Mouse (Mus musculus) c-Kit-positive CD71-negative TER-119-negative erythroid progenitor cells, embryonic 14.5 days (primary cell): Measurements from ENCODE around the gene Bag6.
"Not testable (repeated sequence)": the region's sequence is repeated elsewhere in the genome, so short reads cannot be mapped to it uniquely, and the experiment has no call there.

Experiments used
- DNase-seq: peaks from one replicate; pipeline ENCODE4 v3.0.0-alpha.2; 2013; ENCODE audit warnings: low read depth

Gene Bag6

GRCm38 (mm10) chr17:35111774-35112173 is 23.2 kb upstream of the Bag6 start:
- DNase-seq: no peak

GRCm38 (mm10) chr17:35115046-35116019 is 19.6 kb upstream of the Bag6 start, which contains the start of gene Ly6g5b:
Gene Ly6g5b, minus strand, starts transcription at chr17:35115428.
- DNase-seq: no peak

GRCm38 (mm10) chr17:35120745-35121142 is 14.2 kb upstream of the Bag6 start:
- DNase-seq: no peak

- DNase-seq: peak; percentile 98
These were observed 13.7 kb upstream of the Bag6 start, which contains the start of gene Gpank1 for GRCm38 (mm10) chr17:35121143-35121799. Gene Gpank1, plus strand, starts transcription at chr17:35121455.

- peak; percentile 55 for DNase-seq
These were observed 13.1 kb upstream of the Bag6 start, which contains the start of gene Csnk2b for GRCm38 (mm10) chr17:35121871-35122303. Gene Csnk2b, minus strand, starts transcription at chr17:35122053.

- DNase-seq: not testable (repeated sequence)
These were observed 11.7 kb upstream of the Bag6 start for GRCm38 (mm10) chr17:35123287-35123686.

GRCm38 (mm10) chr17:35124261-35124896 is 10.6 kb upstream of the Bag6 start:
- DNase-seq: not testable (repeated sequence)

DNA sequence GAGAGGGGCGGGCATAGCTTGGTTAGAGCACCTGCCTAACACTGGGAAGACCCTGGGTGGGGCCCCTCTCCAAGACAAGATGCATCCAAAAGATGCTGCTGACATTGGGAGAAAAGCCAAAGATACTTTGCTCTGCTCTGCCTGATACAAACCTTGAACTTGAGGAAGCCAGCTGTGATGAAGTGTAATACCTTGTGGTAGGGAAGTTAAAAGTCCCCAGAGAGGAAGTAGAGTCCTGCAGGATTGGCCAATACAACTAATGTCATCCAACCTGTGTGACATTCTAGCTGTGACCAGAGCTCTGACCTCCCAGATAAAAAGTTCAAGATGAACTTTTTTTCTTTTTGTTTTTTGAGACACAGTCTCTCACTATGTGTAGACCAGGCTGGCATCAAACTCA is 9.9 kb upstream of the Bag6 start:
- no peak for DNase-seq

GRCm38 (mm10) chr17:35125578-35125977 is 9.4 kb upstream of the Bag6 start:
- DNase-seq: no peak

- DNase-seq: peak; percentile 56
These were observed 8.8 kb upstream of the Bag6 start, which contains the start of gene D17H6S53E for GRCm38 (mm10) chr17:35126206-35126611. Gene D17H6S53E, plus strand, starts transcription at chr17:35126373.

- DNase-seq: no peak
These were observed 8.0 kb upstream of the Bag6 start for GRCm38 (mm10) chr17:35127017-35127416.

GRCm38 (mm10) chr17:35128996-35129395 is 6.0 kb upstream of the Bag6 start:
- DNase-seq: no peak

- DNase-seq: no peak
These were observed 3.9 kb upstream of the Bag6 start for GRCm38 (mm10) chr17:35131038-35131437.

- DNase-seq: no peak
These were observed 3.3 kb upstream of the Bag6 start, which contains the start of gene Apom for GRCm38 (mm10) chr17:35131500-35132173. Gene Apom, minus strand, starts transcription at chr17:35132050.

GRCm38 (mm10) chr17:35132174-35132560 is 2.8 kb upstream of the Bag6 start:
- DNase-seq: no peak

DNA sequence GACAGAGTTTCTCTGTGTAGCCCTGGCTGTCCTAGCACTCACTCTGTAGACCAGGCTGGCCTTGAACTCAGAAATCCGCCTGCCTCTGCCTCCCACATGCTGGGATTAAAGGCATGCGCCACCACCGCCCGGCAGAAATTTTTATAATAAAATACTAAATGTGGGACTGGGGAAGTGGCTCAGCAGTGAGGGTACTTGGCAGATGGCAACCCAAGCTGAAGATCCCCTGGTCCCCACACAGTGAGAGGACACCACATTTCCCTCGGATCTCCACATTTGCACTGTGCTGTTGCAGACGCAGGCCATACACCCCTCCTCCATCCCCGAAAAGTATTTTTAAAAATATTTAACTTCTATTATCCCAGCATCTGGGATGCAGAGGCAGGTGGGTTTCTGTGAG is 1.5 kb upstream of the Bag6 start:
- no peak for DNase-seq

DNA sequence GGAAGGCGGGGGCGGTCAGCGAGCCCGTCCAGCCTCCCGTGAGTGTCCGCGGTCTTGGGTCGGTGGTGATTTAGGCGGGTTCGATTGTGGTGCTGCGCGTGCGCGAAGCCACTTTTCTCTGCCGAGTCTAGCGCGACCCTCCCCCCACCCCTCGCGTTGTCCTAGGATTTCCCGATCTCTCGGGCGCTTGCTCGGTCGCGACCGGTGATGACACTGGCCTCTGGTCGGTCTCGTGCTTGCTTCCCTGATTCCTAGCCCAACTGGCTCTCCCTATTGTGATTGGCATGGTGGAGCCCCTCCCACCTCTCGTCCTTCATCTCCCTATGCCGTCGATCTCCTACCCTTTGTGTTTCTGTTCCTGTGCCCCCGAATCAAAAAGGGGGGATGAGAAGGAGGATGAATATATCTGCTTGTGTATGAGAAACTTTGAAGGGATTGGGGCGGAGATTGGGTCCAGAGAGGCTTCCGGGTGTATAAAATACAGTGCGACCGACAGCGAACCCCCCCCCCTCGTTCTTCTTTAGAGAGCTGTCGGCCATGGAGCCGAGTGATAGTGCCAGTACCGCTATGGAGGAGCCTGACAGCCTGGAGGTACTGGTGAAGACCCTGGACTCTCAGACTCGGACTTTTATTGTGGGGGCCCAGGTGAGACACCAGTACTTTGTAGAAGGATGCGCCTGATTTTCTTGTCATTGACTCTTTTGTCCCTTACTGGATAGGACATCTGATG is 778 bp downstream of the Bag6 start:
- DNase-seq: peak; percentile 47

- DNase-seq: no peak
These were observed 4.3 kb downstream of the Bag6 start for GRCm38 (mm10) chr17:35139269-35139668.

- DNase-seq: no peak
These were observed 5.6 kb downstream of the Bag6 start for GRCm38 (mm10) chr17:35140490-35140996.

- DNase-seq: no peak
These were observed 7.0 kb downstream of the Bag6 start for GRCm38 (mm10) chr17:35141971-35142370.

DNA sequence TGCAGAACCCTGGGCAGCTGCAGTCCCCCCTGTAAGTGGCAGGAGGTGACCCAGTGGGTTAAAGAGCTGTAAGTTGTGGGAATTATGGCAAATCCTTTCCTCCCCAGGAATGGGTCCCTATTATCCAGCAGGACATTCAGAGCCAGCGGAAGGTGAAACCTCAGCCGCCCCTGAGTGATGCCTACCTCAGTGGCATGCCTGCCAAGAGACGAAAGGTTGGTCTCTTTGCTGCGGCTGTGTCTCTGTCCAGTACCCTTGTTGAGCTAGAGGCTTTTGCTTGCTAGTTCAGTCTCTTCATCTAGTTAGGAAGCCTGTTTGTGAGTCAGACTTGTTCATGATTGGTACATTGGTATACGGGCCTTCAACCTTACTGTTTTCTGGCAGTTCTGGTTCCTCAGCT is 11.2 kb downstream of the Bag6 start:
- DNase-seq: no peak
